Mouse (Mus musculus): Measurements from ENCODE around the gene Tnnt2. TPM values are rescaled to one million over a fixed set of nuclear protein-coding genes. Genes with fewer than 3 reads are reported as not detected.

Gene Tnnt2
- polyA plus RNA-seq, 1 experiment from 2014 or later: 3.2 TPM

- DNase-seq (ENCODE audit: low spot score): no peak
These were observed 59.2 kb downstream of the Tnnt2 start for GRCm38 (mm10) chr1:135895367-135895766.

GRCm38 (mm10) chr1:135899295-135899694 is 63.1 kb downstream of the Tnnt2 start:
- no peak for DNase-seq (ENCODE audit: low spot score)

GRCm38 (mm10) chr1:135899991-135900515 is 63.9 kb downstream of the Tnnt2 start:
- no peak for DNase-seq (ENCODE audit: low spot score)

Other genes starting within 250 kb of the Tnnt2 start
- gene Nav1, start 229.1 kb upstream of the Tnnt2 start, polyA plus RNA-seq (2015; fragmentation: Nextera tagmentation; extraction: Ambion mirVana): 3.3 and 3.5 TPM in 2 replicates
- gene Csrp1, start 116.3 kb upstream of the Tnnt2 start, polyA plus RNA-seq (2015; fragmentation: Nextera tagmentation; extraction: Ambion mirVana): 162 and 178 TPM in 2 replicates
- gene Phlda3, start 70.2 kb upstream of the Tnnt2 start, polyA plus RNA-seq (2015; fragmentation: Nextera tagmentation; extraction: Ambion mirVana): 46.0 and 46.5 TPM in 2 replicates
- 7.5 and 7.9 TPM in 2 replicates for gene Tnni1, start 56.9 kb upstream of the Tnnt2 start, polyA plus RNA-seq (2015; fragmentation: Nextera tagmentation; extraction: Ambion mirVana)
- 12.1 and 12.5 TPM in 2 replicates for gene Lad1, start 17.8 kb upstream of the Tnnt2 start, polyA plus RNA-seq (2015; fragmentation: Nextera tagmentation; extraction: Ambion mirVana)
- gene Pkp1, start 82.9 kb downstream of the Tnnt2 start, polyA plus RNA-seq (2015; fragmentation: Nextera tagmentation; extraction: Ambion mirVana): 6.5 and 7.3 TPM in 2 replicates
- 0.06 and 0.10 TPM in 2 replicates for gene Igfn1, start 170.0 kb downstream of the Tnnt2 start, polyA plus RNA-seq (2015; fragmentation: Nextera tagmentation; extraction: Ambion mirVana)
- 71.8 and 72.2 TPM in 2 replicates for gene Tmem9, start 171.8 kb downstream of the Tnnt2 start, polyA plus RNA-seq (2015; fragmentation: Nextera tagmentation; extraction: Ambion mirVana)
- not detected in 2 replicates for gene Ascl5, start 214.4 kb downstream of the Tnnt2 start, polyA plus RNA-seq (2015; fragmentation: Nextera tagmentation; extraction: Ambion mirVana)
- gene Cacna1s, start 216.4 kb downstream of the Tnnt2 start, polyA plus RNA-seq (2015; fragmentation: Nextera tagmentation; extraction: Ambion mirVana): 1.3 and 1.6 TPM in 2 replicates